ENCODE assay signal across 8 mouse cellular contexts in the genomic region with DNA sequence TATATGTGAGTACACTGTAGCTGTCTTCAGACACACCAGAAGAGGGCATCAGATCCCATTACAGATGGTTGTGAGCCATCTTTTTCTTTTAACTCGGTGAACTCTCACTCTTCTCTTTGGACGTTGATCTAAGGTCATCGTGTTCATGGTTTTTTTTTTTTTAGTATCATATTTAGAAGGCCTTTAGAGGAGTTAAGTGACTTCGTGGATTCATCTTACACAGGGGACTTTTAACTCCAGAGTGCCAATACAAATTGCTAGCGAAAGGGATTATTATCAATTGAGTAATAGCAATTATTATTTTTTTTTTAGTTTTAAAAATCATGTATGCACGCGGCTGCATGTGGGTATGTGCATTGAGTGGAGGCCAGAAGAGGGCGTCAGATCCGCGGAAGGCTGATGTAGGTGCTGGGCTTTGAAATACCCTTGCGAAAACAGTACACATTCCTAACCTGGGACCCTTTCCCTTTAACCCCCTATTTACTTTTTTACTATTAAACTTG. TPM values are rescaled to one million over a fixed set of nuclear protein-coding genes. Genes with fewer than 3 reads are reported as not detected.
A peak's percentile ranks its signal among the peaks of the same experiment; 100 is the strongest.
DNase-seq lines count a peak whose midpoint lies in the region; ATAC-seq and TF ChIP-seq lines count a peak whose summit lies in the region.

No protein-coding gene starts in this region.

- intact Hi-C loops in left cerebral cortex, postnatal 4 days (cut with DNase I), result loop anchor here (10.0 kb wide), 1 partner anchor 408 kb away; the partner anchor contains the start of gene Rpl37a

- peak; percentile 10; the same call in 1 of the 2 replicates for TF ChIP-seq CTCF in testis, adult 2 months (IDR thresholded peaks at IDR 0.05; ENCODE audit: control insufficient read depth, insufficient read depth, insufficient replicate concordance, low read depth, low read length)

- H3K9ac ChIP-seq in heart, embryonic 15.5 days, result peak overlapping the region; percentile 62

- ATAC-seq in heart, embryonic 15.5 days (replicated peaks; ENCODE audit: insufficient number of reproducible peaks, insufficient read depth, low FRiP score, low read depth), result peak; percentile 63
- peak; percentile 73 for ATAC-seq in megakaryocyte progenitor cell, adult 5-6 weeks (replicated peaks; ENCODE audit: poor library complexity)

- peak overlapping the region; percentile 86 for H3K27ac ChIP-seq in heart, embryonic 15.5 days
- no peak overlapping the region for H3K27ac ChIP-seq in testis, adult 2 months (ENCODE audit: control insufficient read depth, insufficient read depth, low read depth, low read length)

- peak overlapping the region; percentile 68 for H3K4me3 ChIP-seq in heart, embryonic 15.5 days
- H3K4me3 ChIP-seq in testis, adult 2 months (ENCODE audit: control insufficient read depth, low read depth, low read length), result peak overlapping the region; percentile 85

- 3% methylated on average over 11 of the region's 11 CpGs for WGBS in heart, embryonic 15.5 days

- H3K4me1 ChIP-seq in heart, embryonic 15.5 days (replicated peaks), result peaks cover 4% of the 10 kb centered on the region
- no peaks in the 10 kb centered on the region for H3K4me1 ChIP-seq in testis, adult 2 months (ENCODE audit: control insufficient read depth, insufficient read depth, low read length)

- no peak for TF ChIP-seq POLR2A in testis, adult 2 months (IDR thresholded peaks at IDR 0.05; ENCODE audit: control insufficient read depth, low read depth, low read length)

- no peaks in the 10 kb centered on the region for H3K9me3 ChIP-seq in heart, embryonic 15.5 days (replicated peaks)

- no peaks in the 10 kb centered on the region for H3K36me3 ChIP-seq in heart, embryonic 15.5 days
- no peaks in the 10 kb centered on the region for H3K36me3 ChIP-seq in testis, adult 2 months (ENCODE audit: control insufficient read depth, insufficient read depth, low read length)

- DNase-seq in adrenal gland, postnatal 14 days, result peak; percentile 52
- no peak for DNase-seq in adrenal gland, postnatal 4 days (ENCODE audit: low spot score in 2 of 2)
- peak; percentile 23 to 30 for DNase-seq in urinary bladder, postnatal 36 days (ENCODE audit: low spot score in 2 of 2)
- DNase-seq in urinary bladder, adult 18-20 months (ENCODE audit: low spot score in 2 of 2), result no peak
- peak; percentile 63 for DNase-seq in left cerebral cortex, postnatal 4 days

- H3K4me2 ChIP-seq in heart, embryonic 15.5 days, result peak overlapping the region; percentile 76

- no peaks in the 10 kb centered on the region for H3K27me3 ChIP-seq in heart, embryonic 15.5 days
- no peaks in the 10 kb centered on the region for H3K27me3 ChIP-seq in testis, adult 2 months (ENCODE audit: control insufficient read depth, insufficient read depth, low read length)

RNA-seq across cellular contexts. Expression of gene Xrcc5, which starts 0.5 kb away (rescaled TPM):
- 11.9 and 12.6 TPM in 2 replicates for total RNA-seq in adrenal gland, postnatal 14 days (2021)
- 10 to 100 TPM; 21.8 to 22.8 TPM for total RNA-seq in adrenal gland, postnatal 4 days (2021)
- polyA plus RNA-seq in heart, embryonic 15.5 days (2015; fragmentation: Nextera tagmentation; extraction: Ambion mirVana), result 16.7 and 22.6 TPM in 2 replicates
- 10 to 100 TPM; 11.0 to 12.2 TPM for total RNA-seq in left cerebral cortex, postnatal 4 days (2021)
- 12.0 and 12.4 TPM in 2 replicates for total RNA-seq in megakaryocyte progenitor cell, adult 5-6 weeks (2015)
- 11.6 and 18.9 TPM in 2 replicates for total RNA-seq in megakaryocyte progenitor cell, adult 5-6 weeks (2017)
- 3.2 and 3.7 TPM in 2 replicates for polyA plus RNA-seq in testis, adult 2 months (2012; rRNA removed)

RNA-seq across cellular contexts. Expression of gene Tmem169, which starts 22.6 kb away (rescaled TPM):
- 1.3 and 2.3 TPM in 2 replicates for total RNA-seq in adrenal gland, postnatal 14 days (2021)
- total RNA-seq in adrenal gland, postnatal 4 days (2021), result 1 to 10 TPM; 2.5 to 6.1 TPM
- 0.68 and 3.1 TPM in 2 replicates for polyA plus RNA-seq in heart, embryonic 15.5 days (2015; fragmentation: Nextera tagmentation; extraction: Ambion mirVana)
- total RNA-seq in left cerebral cortex, postnatal 4 days (2021), result 10 to 100 TPM; 35.1 to 38.4 TPM
- total RNA-seq in megakaryocyte progenitor cell, adult 5-6 weeks (2015), result not detected in 2 replicates
- total RNA-seq in megakaryocyte progenitor cell, adult 5-6 weeks (2017), result not detected in 2 replicates
- polyA plus RNA-seq in testis, adult 2 months (2012; rRNA removed), result 0.08 and 0.17 TPM in 2 replicates

RNA-seq across cellular contexts. Expression of gene Pecr, which starts 22.6 kb away (rescaled TPM):
- 35.9 and 56.7 TPM in 2 replicates for total RNA-seq in adrenal gland, postnatal 14 days (2021)
- total RNA-seq in adrenal gland, postnatal 4 days (2021), result 10 to 100 TPM; 37.0 to 38.7 TPM
- 21.7 and 23.3 TPM in 2 replicates for polyA plus RNA-seq in heart, embryonic 15.5 days (2015; fragmentation: Nextera tagmentation; extraction: Ambion mirVana)
- 1 to 10 TPM; 4.8 to 5.6 TPM for total RNA-seq in left cerebral cortex, postnatal 4 days (2021)
- total RNA-seq in megakaryocyte progenitor cell, adult 5-6 weeks (2015), result 18.4 and 24.3 TPM in 2 replicates
- total RNA-seq in megakaryocyte progenitor cell, adult 5-6 weeks (2017), result 13.0 and 13.3 TPM in 2 replicates
- 1.5 and 1.9 TPM in 2 replicates for polyA plus RNA-seq in testis, adult 2 months (2012; rRNA removed)

Comparison
In these comparisons a context has a peak if more than half of its experiments do, and no peak if none do; other contexts are left out.
1. DNase-seq: peak in adrenal gland, postnatal 14 days (single experiment), urinary bladder, postnatal 36 days (2 of 2) and left cerebral cortex, postnatal 4 days (single experiment); none in adrenal gland, postnatal 4 days (0 of 2) and urinary bladder, adult 18-20 months (0 of 2).
2. RNA of gene Tmem169, which starts 22.6 kb away (total RNA-seq): 35.1 to 38.4 TPM in left cerebral cortex, postnatal 4 days; 2.5 to 6.1 TPM in adrenal gland, postnatal 4 days, 1.3 to 2.3 TPM in adrenal gland, postnatal 14 days and not detected in megakaryocyte progenitor cell, adult 5-6 weeks; every median in the first group is over 4 times any median in the second.